Mouse (Mus musculus) C2C12 (cell line): ENCODE results near the gene Dner.

Experiments
- CEBPB ChIP-seq: IDR thresholded peaks from one replicate; pipeline ENCODE4 v1.6.1; 2011; ENCODE audit warnings: low read depth, mild to moderate bottlenecking, control low read depth, moderate library complexity
- CTCF ChIP-seq: IDR thresholded peaks from one replicate; pipeline ENCODE4 v1.5.1; 2011; ENCODE audit not compliant: control insufficient read depth, insufficient read depth, insufficient read length
- FOSL1 ChIP-seq: IDR thresholded peaks from one replicate; pipeline ENCODE4 v1.8.0; 2011; ENCODE audit warnings: mild to moderate bottlenecking, low read length; ENCODE audit not compliant: poor library complexity, insufficient read depth, severe bottlenecking
- MAX ChIP-seq: IDR thresholded peaks from one replicate; pipeline ENCODE4 v1.6.1; 2011; ENCODE audit warnings: mild to moderate bottlenecking, control low read depth
- MYOD1 ChIP-seq: IDR thresholded peaks from one replicate; pipeline ENCODE4 v1.6.1; 2011; ENCODE audit warnings: low read depth; ENCODE audit not compliant: control insufficient read depth, insufficient read length
- MYOG ChIP-seq: IDR thresholded peaks from one replicate; pipeline ENCODE4 v1.6.1; 2011; ENCODE audit not compliant: control insufficient read depth, insufficient read length; ENCODE audit errors: extremely low read depth
- USF1 ChIP-seq: IDR thresholded peaks from one replicate; pipeline ENCODE4 v1.6.1; 2011; ENCODE audit warnings: low read depth, mild to moderate bottlenecking, control low read depth, moderate library complexity

GRCm38 (mm10) chr1:84406891-84407290, 289.1 kb downstream of the Dner start:
- peak; percentile 70 for TF ChIP-seq MAX
- TF ChIP-seq MYOG: no peak
- no peak for TF ChIP-seq CTCF
- no peak for TF ChIP-seq MYOD1
- TF ChIP-seq CEBPB: peak; percentile 98
- TF ChIP-seq USF1: no peak
- peak; percentile 78 for TF ChIP-seq FOSL1
